Mouse (Mus musculus) retina, embryonic 14.5 days (tissue): Measurements from ENCODE around the gene Tnfaip3.

ENCODE experiments used
- DNase-seq: peaks from one replicate; pipeline ENCODE4 v3.0.0-alpha.2; 2015; ENCODE audit warnings: low spot score

The Tnfaip3 gene

DNA sequence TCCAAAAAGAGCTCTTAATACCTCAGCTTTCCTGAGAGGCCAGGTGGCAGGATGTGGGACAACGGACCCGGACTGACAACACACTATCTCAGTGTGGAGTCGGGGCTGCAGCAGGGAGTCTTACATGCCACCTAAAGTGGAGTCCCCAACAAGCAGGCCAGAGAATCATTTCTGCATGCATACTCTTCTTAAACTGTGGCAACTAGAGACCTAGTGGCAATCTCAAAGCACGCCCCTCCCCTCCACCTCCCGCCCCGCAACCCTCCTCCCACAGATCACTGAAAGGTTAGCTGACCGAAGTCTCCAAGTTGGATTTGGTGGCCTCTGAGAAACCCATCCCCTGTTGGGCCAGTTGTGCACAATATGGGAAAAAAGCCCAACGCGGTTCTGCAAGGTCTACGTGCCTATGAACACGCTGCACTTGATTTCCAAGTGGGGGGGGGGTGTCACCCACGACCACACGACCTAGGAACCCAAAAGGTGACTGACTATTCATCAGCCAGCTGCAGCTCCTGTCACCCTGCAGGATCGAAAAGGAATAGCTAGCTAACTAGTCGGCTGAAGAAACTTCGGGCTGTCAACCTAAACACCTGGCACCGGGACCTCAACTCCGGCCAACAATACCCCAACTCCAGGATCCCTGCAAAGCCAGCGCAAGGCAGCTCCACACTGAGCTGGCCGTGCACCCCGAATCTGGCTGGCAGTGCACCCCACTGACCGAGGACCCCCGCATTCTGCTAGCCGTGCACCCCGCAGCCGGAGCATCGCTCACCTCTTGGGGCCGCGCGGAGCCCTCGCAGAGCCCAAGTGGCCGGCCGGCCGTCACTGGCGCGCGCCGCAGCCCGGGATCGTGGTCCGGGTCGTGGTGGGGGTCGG, 838 bp downstream of the Tnfaip3 start:
- peak; percentile 56 for DNase-seq

DNA sequence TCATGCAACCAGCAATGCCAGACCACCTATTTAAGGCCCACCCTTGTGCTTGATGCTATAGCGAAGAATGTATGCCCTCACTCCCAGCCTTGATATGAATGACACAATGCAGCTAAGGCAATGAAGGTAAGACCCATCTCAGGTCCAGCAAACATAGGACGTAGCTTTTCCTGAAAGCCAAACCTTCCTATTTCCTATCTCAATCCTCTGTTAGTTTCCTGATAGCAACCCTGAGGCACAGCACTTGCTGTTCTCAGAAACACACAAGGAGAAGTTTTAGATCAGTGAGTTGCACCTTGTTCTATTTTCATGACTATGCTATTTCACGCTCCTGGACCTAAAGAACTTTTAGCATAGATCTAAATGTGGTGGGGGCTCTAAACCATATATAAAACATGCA, 2.1 kb downstream of the Tnfaip3 start:
- no peak for DNase-seq

DNA sequence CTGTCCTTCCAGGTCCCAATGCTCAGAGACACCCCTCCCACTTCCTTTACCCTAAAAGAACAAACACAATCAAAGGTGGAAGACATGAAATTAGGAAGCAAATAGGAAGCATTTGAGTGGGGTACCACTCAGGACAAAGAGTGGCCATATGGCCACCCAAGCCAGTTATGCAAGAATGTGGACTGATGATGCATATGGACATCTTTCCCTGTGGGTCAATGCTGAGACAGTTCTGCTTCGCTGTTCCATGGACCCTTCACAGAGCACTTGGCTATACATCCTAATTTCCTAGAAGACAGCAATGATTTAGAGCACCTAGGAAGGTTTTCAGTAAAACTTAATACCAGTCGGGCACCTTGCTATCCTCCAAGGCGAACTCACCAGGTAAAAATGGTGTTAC, 2.8 kb downstream of the Tnfaip3 start:
- no peak for DNase-seq

DNA sequence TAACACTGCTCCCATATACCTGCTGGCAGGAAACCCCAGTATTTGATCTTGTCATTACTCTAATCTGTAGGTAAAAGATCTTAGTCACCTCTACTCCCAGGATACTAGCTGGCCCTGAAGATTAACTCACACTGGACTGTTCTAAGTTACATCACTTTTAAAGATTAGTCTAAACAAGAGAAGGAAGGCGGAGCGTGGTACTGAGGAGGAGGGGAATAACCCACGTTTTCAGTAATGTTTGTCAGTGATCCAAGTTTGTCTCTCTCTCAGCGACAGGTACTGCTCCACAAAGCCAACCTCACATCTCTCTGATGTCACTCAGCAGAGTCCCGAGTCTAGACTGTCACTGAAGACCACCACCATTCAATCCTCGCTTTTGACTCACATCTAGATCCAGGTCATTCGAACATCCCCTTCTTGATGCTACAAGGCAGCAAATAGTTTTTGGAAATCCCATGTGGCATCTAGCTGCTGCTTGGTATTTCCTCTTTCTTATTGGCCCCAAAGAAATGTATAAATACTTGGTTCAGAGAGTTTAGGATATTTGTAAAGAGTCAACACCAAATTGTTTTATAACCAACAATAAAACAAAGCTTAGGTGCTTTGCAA, 3.5 kb downstream of the Tnfaip3 start:
- DNase-seq = no peak

DNA sequence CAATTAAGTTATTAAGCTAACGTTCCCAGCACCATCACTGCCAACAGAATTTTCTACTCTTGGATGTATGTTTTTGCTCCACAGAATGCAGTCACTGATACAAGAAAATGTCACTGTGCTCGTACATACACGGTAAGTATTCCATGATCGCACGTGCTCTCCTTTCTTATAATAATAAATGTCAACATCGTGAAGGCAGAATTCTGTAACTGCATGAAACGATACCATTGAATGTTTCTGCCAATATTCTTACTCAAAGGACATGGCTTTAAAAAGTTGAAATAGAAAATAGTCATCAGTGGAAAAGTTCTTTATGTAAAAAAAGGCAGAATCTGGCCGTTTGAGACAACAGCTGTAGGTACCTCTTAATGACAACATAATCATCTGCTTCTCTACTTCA, 5.0 kb downstream of the Tnfaip3 start:
- DNase-seq = no peak

DNA sequence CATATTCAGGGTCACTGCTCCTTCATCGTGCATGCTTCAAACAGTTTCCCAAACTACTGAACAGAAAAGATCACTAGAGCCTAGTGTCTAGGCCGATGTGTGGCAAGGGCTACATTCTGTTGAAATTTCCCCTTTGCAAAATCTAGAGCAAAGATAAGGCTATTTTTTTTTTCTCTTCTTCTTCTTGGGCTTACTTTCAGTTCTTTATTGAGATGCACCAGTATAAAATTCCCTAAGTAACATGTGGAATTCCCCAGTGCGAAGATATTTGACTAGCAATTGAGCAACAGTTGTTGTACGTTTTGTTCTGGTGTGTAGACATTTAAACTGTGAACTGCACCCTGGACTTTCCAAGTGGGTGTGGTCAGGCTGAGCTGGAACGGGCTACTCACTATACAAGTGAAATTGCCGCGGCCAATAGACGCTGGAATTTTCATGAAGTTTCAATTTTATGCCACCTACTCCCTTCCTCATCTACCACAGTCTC, 6.2 kb downstream of the Tnfaip3 start:
- DNase-seq = no peak

DNA sequence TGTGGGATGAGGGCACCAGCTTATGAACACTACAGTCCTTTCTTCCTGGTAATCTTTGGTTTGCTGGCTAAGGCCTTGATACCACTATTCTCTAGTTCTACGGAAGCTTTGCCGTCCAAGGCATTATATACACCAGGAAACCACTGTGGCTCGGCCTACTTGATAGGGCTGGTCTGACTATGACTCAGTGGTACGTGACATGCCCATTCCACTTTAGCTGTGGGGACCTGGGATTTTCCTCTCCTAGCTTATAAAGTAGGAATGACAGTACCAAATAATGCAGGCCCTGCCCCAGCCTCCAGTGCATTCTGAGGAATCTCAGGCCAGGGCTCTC, 6.9 kb downstream of the Tnfaip3 start:
- DNase-seq = no peak

DNA sequence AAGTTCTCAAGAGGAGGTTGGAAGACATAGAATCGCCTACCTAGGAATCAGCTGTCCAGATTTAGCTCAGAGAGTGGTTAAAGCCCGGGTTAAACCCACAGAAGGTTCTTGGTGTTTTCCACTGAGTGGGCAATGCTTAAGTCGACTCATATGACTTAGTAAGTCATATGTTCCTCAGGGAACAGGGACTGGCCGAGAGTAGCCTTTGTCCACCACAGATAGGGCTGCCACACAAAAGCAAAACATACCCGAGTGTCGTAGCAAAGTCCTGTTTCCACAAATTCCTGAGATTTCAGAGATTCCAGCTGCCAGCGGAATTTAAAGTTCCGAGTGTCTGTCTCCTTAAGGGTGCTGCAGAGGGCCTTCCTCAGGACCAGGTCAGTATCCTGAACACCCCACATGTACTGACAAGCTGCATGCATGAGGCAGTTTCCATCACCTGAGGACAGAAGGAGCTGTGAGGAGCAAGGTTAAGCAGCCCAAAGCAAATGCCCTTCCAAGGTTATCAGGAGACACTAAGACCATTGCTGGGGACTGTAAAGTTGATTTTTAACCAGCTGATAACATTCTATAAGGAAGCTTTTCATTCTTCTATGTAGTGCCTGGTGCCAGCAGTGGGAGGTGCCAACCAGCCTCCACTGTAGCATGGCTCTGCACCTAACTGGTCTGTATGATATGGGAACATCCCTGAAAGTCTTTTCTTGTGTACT, 7.4 kb downstream of the Tnfaip3 start:
- no peak for DNase-seq

DNA sequence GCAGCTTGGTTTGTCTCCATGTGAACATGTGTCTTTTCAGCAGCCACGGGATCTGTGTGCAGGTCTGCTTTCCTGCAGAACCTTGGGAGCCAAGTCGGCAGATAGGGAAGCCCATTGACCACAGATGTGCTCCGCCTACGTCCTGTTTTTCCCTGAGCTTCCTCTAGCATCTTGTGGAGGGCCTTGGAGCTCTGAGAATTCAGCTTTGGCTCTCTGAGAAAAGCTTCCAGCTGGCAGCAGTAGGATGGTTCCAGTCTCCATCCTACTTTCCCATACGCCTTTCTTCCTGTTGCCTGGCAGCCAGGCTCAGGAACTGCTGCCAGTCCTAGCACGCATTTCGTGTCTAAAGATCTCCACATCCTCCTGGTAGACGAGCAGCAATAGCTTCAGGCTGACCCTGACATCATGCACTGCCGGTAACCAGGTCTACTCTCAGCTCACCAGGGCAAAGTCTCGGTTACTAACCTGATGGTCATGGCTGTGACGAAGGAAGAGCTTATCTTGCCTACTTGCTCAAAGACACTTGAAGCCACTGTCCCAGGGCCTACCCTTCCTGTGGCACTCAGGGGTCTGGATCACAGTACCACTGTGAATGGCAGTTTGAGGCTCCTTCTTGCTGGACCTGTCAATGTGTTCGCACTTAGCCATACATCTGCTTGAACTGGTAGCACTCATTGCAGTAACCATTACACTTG, 13.2 kb downstream of the Tnfaip3 start:
- DNase-seq = no peak

DNA sequence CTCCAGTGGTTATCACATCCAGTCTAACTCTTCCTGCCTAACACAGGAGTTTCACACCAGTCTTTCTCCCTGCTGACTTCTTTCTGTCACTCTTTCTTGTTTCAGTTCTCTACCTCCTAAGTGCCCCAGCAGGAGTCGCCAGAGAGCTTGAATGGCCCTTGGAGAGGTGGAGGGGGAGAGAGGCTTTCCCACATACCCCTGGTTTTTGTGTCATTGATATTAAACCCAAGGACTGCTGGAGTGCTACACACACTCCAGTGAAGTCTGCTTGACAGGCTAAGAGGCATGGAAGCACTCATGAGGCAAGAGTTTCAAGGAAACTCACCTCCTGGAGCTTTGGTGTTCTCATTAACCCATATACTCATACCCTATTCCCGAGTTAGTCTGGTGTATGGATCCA, 16.0 kb downstream of the Tnfaip3 start:
- no peak for DNase-seq

DNA sequence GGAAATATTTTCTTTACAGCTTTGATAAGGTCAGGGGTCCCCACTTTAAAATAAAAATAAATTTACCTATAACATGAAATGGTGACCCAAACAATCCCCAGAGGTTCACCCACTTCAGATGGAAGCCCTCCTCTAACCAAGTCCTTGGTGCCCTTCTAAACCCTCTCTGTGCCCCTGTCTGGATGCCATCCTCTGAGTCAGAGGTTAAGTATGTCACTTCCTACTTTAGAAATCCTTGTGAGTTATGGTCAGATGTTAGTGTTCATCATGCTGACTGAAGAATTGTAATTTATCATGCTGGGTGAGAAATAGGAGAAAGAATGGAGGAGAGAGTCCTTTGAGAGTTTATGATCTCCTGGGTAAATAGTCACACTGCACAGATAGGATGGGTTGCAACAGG, 19.1 kb downstream of the Tnfaip3 start:
- no peak for DNase-seq

DNA sequence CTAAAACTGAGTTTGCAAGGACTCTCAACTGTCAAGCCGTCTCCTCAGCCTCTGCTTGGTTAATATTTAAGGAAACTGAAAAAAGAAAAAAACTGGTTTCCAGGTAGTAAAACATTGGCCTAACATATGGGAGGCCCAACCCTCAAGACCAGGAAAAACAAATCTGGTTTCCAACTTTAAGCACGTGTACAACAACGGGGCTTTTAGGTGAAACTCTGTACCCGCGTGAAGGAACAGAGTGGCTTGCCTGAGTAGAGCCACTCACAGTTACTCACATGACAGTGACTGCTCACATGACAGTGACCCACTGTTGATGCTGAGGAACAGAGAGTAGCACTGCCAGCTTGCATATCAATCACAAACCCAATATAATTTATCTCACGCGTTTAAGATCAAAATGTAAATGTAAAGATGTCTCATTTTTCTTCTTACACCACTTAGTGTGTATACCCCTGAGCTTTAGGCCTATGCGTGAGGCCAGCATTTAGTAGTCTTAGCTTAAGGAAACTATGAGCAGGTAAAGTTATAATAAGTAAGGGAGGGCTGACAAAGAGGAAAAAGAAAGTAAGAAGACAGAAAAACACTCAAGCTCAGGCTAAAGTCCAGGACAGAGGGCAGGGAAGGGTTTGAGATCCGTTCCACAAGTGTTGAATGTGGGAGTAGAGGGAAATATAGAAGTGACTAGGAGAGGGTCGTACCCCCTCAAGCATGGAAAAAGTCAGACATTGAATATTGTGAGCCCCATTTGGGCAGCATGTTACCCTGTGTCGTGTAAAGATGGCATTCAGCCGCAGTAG, 19.8 kb downstream of the Tnfaip3 start:
- no peak for DNase-seq

DNA sequence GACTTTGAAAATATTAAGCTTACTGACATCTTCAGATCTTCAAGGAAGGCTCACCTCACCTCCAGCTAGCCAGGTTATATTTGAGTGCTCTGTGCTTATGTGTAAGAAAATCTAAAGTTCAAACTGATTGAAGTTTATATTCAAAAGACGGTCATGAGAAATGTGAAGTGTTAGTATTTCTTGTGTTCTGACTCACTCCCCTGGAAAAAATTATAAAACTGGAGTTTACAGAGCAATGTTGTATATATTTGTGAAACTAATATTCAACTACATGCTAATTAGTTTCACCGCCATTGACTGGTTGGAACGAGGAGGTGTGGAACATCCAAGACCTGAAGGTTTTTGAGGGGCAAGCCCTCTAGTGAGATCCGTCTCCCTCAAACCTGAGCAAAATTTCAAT, 22.5 kb downstream of the Tnfaip3 start:
- DNase-seq = no peak

DNA sequence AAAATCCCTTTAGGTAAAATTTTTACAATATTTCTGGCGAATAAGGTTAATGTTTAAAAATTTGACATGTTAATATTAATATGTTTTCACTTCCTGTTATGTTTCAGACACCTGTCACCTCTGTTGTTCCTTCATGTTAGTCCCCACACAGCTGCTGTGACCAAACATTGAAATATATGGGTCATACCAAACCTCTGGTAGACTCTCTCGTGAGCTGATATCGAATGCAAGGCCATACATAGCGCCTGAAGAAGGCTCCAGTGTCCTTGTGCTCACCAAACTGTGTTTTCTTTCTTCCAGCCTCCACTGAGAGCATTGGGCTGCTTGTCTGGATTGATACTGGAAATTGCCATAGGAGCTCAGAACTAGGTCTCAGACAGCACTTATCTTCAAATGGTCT, 24.4 kb downstream of the Tnfaip3 start:
- DNase-seq = no peak

DNA sequence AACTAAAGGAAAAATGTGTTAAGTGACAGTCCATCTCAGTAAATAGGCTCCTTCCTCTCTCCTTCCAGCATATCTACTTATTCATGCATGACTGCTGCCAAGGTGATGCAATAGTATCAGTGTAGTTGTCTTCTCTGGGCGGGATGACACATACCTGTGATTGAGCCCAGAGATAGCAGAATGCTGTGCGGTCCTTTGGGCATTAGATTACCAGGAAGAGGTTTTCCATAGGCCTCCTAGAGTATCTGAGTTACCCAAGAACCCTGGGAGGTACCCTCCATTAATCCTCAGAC, 27.6 kb downstream of the Tnfaip3 start:
- DNase-seq = no peak

DNA sequence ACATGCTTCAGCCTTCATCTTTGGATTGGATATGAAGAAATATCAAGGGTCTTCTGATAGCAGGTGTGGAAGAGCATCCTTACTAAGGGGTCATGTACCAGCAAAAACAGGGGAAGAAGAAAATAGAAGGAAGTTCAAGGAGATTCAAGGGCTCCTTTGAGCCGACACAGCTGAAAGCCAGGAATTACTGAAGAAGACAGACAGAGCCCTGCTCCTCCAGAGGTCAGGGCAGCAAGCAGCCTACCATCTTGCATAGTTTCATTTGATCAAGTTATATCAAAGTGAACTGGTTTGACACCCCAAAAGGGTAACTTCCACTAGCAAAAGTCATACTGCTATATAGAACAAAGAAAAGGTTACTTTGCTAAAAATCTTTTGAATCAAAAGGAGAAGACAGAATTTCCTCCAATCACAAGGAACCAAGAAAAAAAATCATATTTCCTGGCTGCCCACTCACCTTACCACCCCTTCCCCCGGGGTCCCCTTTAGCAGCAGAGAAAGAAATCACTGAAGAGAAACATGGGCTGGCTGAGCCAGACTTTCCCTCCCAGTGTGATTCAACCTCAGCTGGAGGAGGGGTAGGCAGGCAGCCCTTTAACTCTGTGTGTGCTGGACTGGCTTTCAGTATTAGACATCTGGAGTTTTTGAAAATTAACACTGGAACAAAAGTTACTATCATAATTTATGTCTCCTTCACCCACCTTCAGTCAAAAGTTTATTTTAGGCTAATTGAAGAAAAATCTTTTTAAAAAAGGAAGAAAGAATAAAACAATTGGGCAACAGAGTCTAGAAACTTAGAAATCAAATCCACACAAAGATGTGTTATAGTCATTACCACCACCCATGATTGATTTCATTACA, 28.2 kb downstream of the Tnfaip3 start:
- DNase-seq = no peak

DNA sequence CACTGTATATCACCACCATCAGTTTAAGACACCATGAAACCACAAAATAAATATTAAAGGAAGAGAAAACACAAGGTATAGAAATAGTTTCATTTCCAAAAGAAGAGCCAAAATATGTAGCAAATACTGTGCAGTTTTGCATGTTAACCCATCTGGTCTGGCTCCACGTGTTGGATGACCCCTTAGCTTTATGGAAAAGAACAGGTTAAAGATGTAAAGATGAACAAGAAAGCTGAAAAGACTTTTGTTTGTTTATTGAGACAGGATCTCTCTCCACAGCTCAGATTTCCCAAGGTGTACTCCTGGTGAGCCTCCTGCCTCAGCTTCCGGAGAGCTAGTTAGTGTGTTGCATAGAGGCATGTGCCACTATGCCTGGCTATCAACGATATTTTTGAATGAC, 29.9 kb downstream of the Tnfaip3 start:
- no peak for DNase-seq

DNA sequence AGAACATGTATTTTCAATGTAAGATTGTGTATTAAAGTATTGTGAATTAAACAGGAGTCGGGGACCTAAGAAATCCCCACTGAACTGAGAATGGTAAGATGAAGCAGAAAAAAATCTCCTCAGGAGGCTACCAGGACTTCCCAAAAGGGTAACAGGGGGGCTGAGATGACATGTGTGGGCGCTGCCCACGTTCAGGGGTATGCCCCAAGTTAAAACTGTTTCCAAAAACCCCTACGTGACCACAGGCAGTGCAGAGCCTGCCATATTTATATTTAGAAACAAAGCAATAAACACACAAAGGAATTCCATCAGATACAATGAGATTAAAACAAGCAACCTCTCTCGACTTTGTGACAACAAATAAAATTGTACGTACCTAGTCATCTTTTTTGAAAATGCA, 31.9 kb downstream of the Tnfaip3 start:
- DNase-seq = no peak

DNA sequence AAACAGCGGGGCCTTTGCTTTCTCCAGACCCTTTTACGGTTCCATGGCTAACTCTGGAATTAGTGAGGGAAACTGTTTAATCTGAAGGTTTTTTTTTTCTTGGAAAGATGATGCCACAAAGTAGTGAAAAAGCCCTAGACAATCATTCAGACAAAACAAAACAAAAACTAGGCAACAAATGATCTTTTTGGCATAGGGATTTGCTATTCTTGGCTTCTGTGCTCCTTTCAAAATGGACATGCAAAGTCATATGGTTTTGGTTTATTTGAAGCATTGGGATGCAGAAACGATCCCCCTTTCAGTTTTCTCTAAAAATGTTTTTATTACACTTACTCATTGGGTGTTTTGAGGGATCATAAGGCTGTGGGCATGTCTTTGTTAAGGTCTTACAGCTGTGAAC, 41.0 kb downstream of the Tnfaip3 start:
- DNase-seq = no peak

DNA sequence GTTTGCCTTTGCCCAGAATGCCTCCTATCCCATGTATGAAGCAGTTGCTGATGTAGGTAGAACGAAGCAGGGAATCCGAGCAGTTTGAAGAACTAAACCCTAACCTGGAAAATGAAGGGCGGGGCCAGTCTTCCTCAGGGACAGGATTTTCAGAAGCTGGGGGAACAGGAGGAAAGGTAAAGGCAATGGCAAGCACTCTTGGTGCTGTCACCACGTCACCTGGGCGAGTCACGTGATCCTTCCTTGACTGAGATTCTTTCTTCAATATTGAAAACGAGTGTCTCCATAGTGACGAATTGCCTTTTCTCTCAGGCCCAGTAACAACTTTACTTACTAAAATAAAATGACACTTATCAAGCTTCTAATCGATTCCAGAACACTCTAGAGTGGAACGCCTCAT, 48.6 kb downstream of the Tnfaip3 start:
- DNase-seq = no peak

DNA sequence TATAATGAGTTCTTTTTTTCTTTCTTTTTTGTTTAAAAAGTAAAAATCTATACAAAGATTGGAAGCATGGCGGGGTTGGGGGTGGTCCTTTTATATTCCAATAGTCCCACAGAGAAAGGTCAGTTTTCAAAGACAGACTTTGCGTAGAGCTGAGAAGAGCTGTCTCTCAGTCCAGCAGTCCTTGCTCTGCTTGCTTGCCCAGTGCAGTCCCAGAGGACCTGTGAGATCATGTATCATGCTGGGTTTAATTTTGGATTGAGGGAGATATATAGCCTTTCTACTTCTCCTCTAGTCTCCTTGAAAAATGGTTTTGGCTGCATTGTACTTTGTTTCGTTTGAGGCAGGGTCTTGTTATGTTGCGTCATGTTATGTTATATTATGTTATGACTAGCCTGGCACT, 49.9 kb downstream of the Tnfaip3 start:
- DNase-seq = no peak
